Mouse (Mus musculus): Measurements from ENCODE around the gene Cutal. TPM values are rescaled to one million over a fixed set of nuclear protein-coding genes. Genes with fewer than 3 reads are reported as not detected.

The Cutal gene
- polyA plus RNA-seq, 1 experiment from 2014 or later, result 0.08 TPM

GRCm38 (mm10) chr2:34896821-34897460, 22.7 kb downstream of the Cutal start:
- 87% methylated on average over 17 of the region's 17 CpGs for WGBS
- no peak overlapping the region for H3K9ac ChIP-seq (ENCODE audit: low read length)
- ATAC-seq, result no peak

DNA sequence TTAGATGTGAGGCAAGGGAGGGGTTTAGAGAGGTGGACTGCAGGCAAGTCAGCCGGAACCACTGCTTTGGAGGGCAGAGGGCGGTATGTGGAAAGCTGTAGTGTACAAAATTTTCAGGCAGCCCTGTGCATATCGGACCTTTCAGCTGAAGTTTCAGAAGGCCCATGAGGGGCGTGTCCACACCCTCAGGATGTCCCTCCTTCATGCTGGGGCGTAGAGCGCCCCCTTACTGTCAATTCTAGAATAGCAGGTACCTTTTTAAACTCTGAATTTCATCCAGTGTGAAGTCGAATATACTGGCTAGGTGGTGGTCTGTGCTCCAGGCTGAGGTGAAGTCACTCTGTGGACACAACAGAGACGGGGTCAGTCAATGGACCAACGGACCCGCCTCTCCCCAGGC, 23.6 kb downstream of the Cutal start:
- Histone ChIP-seq H3K4me1 (ENCODE audit: control insufficient read depth, insufficient read depth, low read length) (no peaks in the 10 kb centered on the region), H3K27ac (ENCODE audit: low read depth, low read length) (no peak overlapping the region), H3K9me3 (replicated peaks; ENCODE audit: control insufficient read depth, low read length) (no peaks in the 10 kb centered on the region), H3K4me3 (ENCODE audit: low read depth, low read length) (no peak overlapping the region), H3K36me3 (ENCODE audit: control insufficient read depth, insufficient read depth, low read length) (0 out of 2 replicates have a peak, but pooled peaks cover 7% of the 10 kb centered on the region), H3K4me2 (ENCODE audit: low read length) (no peak overlapping the region), H3K9ac (ENCODE audit: low read length) (no peak overlapping the region), H3K27me3 (replicated peaks; ENCODE audit: control insufficient read depth, insufficient read depth, low read length) (no peaks in the 10 kb centered on the region)
- ATAC-seq (no peak), DNase-seq (ENCODE audit: low spot score) (peak; percentile 13)
- 21% methylated on average over 10 of the region's 10 CpGs for WGBS

More at GRCm38 (mm10) chr2:34896821-34897460, 22.7 kb downstream of the Cutal start:
- no peak overlapping the region for H3K4me2 ChIP-seq (ENCODE audit: low read length)
- no peak overlapping the region for H3K27ac ChIP-seq (ENCODE audit: low read depth, low read length)
- no peaks in the 10 kb centered on the region for H3K4me1 ChIP-seq (ENCODE audit: control insufficient read depth, insufficient read depth, low read length)
- H3K9me3 ChIP-seq (replicated peaks; ENCODE audit: control insufficient read depth, low read length), result no peaks in the 10 kb centered on the region
- H3K4me3 ChIP-seq (ENCODE audit: low read depth, low read length), result no peak overlapping the region
- no peak for DNase-seq (ENCODE audit: low spot score)
- no peaks in the 10 kb centered on the region for H3K27me3 ChIP-seq (replicated peaks; ENCODE audit: control insufficient read depth, insufficient read depth, low read length)
- 0 out of 2 replicates have a peak, but pooled peaks cover 7% of the 10 kb centered on the region for H3K36me3 ChIP-seq (ENCODE audit: control insufficient read depth, insufficient read depth, low read length)

DNA sequence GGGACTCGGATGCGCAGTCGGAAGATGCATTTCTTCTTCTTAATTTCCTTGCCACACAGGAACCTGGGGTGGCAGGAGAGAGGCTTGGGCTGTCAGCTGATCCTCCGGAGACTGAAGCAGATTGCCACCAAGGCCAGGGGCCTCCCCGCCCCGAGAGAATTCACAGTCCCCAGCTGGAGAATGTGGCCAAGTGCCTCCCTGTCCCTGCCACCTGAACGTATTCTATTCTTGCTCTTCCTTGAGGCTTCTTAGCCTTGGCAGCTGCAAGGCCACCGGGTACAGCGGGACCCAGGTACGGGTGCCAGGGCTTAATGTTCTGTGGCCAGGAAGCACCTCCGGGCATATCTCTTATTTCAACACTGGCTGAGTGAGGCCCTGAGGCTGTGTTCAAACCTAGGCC, 25.5 kb downstream of the Cutal start:
- Histone ChIP-seq H3K4me2 (ENCODE audit: low read length) (no peak overlapping the region), H3K36me3 (ENCODE audit: control insufficient read depth, insufficient read depth, low read length) (0 out of 2 replicates have a peak, but pooled peaks cover 7% of the 10 kb centered on the region), H3K27me3 (replicated peaks; ENCODE audit: control insufficient read depth, insufficient read depth, low read length) (no peaks in the 10 kb centered on the region), H3K4me1 (ENCODE audit: control insufficient read depth, insufficient read depth, low read length) (no peaks in the 10 kb centered on the region; the same call in 1 of the 2 replicates), H3K9me3 (replicated peaks; ENCODE audit: control insufficient read depth, low read length) (no peaks in the 10 kb centered on the region), H3K4me3 (ENCODE audit: low read depth, low read length) (no peak overlapping the region), H3K9ac (ENCODE audit: low read length) (no peak overlapping the region), H3K27ac (ENCODE audit: low read depth, low read length) (no peak overlapping the region)
- DNase-seq (ENCODE audit: low spot score) (no peak), ATAC-seq (no peak)
- WGBS, result 82% methylated on average over 11 of the region's 11 CpGs

GRCm38 (mm10) chr2:34900412-34900811, 26.2 kb downstream of the Cutal start:
- Histone ChIP-seq H3K4me1 (ENCODE audit: control insufficient read depth, insufficient read depth, low read length) (no peaks in the 10 kb centered on the region; the same call in 1 of the 2 replicates), H3K4me3 (ENCODE audit: low read depth, low read length) (no peak overlapping the region), H3K27me3 (replicated peaks; ENCODE audit: control insufficient read depth, insufficient read depth, low read length) (no peaks in the 10 kb centered on the region), H3K9me3 (replicated peaks; ENCODE audit: control insufficient read depth, low read length) (no peaks in the 10 kb centered on the region), H3K36me3 (ENCODE audit: control insufficient read depth, insufficient read depth, low read length) (0 out of 2 replicates have a peak, but pooled peaks cover 7% of the 10 kb centered on the region), H3K27ac (ENCODE audit: low read depth, low read length) (no peak overlapping the region), H3K9ac (ENCODE audit: low read length) (no peak overlapping the region), H3K4me2 (ENCODE audit: low read length) (no peak overlapping the region)
- DNase-seq (ENCODE audit: low spot score) (no peak), ATAC-seq (no peak)
- WGBS, result 75% methylated on average over 1 of the region's 1 CpGs

- no peak for DNase-seq (ENCODE audit: low spot score)
- no peak for ATAC-seq
Measured at GRCm38 (mm10) chr2:34901726-34902125, 27.5 kb downstream of the Cutal start.

DNA sequence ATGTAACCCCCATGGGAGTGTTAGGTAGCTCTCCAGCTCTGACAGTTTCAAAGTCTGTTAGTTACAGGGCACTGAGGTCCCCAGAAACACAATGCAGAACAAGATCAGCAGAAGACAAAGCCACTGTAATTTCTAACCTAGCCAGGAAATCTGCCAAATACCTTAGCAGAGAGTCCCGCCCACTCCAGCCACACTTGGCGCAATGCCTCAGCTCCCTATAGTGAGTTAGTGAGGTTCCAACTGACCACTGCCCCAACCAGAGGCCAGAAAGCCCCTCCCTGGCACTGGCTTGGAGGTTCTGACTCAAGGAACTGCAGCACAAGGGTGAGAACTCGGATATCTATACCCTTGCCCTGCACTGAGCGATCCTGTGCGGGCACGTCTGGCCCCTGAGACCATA, 28.5 kb downstream of the Cutal start:
- DNase-seq (ENCODE audit: low spot score) (no peak), ATAC-seq (no peak)
- H3K36me3 ChIP-seq (ENCODE audit: control insufficient read depth, insufficient read depth, low read length), result 0 out of 2 replicates have a peak, but pooled peaks cover 3% of the 10 kb centered on the region
- 92% methylated on average over 6 of the region's 6 CpGs for WGBS
- no peaks in the 10 kb centered on the region; the same call in 1 of the 2 replicates for H3K4me1 ChIP-seq (ENCODE audit: control insufficient read depth, insufficient read depth, low read length)
- H3K4me3 ChIP-seq (ENCODE audit: low read depth, low read length), result no peak overlapping the region
- H3K27ac ChIP-seq (ENCODE audit: low read depth, low read length), result no peak overlapping the region
- no peak overlapping the region for H3K4me2 ChIP-seq (ENCODE audit: low read length)
- no peaks in the 10 kb centered on the region for H3K27me3 ChIP-seq (replicated peaks; ENCODE audit: control insufficient read depth, insufficient read depth, low read length)
- H3K9me3 ChIP-seq (replicated peaks; ENCODE audit: control insufficient read depth, low read length), result no peaks in the 10 kb centered on the region
- no peak overlapping the region for H3K9ac ChIP-seq (ENCODE audit: low read length)

More at GRCm38 (mm10) chr2:34901726-34902125, 27.5 kb downstream of the Cutal start:
- Histone ChIP-seq H3K9ac (ENCODE audit: low read length) (no peak overlapping the region), H3K36me3 (ENCODE audit: control insufficient read depth, insufficient read depth, low read length) (0 out of 2 replicates have a peak, but pooled peaks cover 3% of the 10 kb centered on the region), H3K27me3 (replicated peaks; ENCODE audit: control insufficient read depth, insufficient read depth, low read length) (no peaks in the 10 kb centered on the region), H3K27ac (ENCODE audit: low read depth, low read length) (no peak overlapping the region), H3K4me3 (ENCODE audit: low read depth, low read length) (no peak overlapping the region), H3K4me1 (ENCODE audit: control insufficient read depth, insufficient read depth, low read length) (no peaks in the 10 kb centered on the region; the same call in 1 of the 2 replicates), H3K4me2 (ENCODE audit: low read length) (no peak overlapping the region), H3K9me3 (replicated peaks; ENCODE audit: control insufficient read depth, low read length) (no peaks in the 10 kb centered on the region)
- 74% methylated on average over 4 of the region's 4 CpGs for WGBS

GRCm38 (mm10) chr2:34903191-34903590, 29.0 kb downstream of the Cutal start:
- Histone ChIP-seq H3K36me3 (ENCODE audit: control insufficient read depth, insufficient read depth, low read length) (0 out of 2 replicates have a peak, but pooled peaks cover 3% of the 10 kb centered on the region), H3K27me3 (replicated peaks; ENCODE audit: control insufficient read depth, insufficient read depth, low read length) (no peaks in the 10 kb centered on the region)
- 91% methylated on average over 7 of the region's 7 CpGs for WGBS

DNA sequence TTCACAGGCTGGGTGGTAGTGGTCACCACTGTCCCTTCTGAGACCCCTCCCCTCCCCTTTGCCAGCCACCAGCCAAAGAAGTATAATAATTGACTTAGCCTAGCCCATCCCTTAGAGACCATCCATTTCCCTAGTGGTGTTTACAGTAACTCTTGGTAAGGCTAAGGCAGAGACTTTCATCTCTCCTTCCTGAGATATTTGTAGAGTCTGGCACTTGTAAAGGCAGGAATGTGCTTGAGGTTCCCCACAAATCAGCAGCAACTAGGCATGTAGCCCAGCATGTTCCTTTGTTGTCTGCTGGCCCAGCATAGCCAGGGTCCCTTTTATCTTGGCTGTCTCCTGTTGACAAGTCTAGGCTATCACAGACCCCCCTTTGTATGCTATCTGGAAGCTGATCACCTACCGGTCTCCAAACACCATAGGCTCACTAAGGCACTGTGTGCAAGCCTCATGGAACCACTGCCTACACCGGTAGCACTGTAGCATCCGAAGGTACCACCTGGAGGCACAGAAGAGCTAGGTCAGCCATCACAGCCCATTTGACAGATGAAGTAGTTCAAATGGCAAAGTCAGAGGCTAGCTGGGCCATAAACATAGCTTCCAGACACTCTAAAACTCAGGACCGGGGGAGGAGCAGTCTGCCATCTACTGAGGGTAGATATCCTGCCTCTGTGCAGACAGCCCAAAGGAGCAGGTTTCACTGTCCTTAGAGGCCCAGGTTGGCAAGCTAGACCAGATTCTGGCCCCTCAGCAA, 29.6 kb downstream of the Cutal start:
- no peaks in the 10 kb centered on the region for H3K9me3 ChIP-seq (replicated peaks; ENCODE audit: control insufficient read depth, low read length)
- H3K27ac ChIP-seq (ENCODE audit: low read depth, low read length), result no peak overlapping the region
- H3K4me3 ChIP-seq (ENCODE audit: low read depth, low read length), result no peak overlapping the region
- H3K4me1 ChIP-seq (ENCODE audit: control insufficient read depth, insufficient read depth, low read length), result no peaks in the 10 kb centered on the region; the same call in 1 of the 2 replicates
- H3K36me3 ChIP-seq (ENCODE audit: control insufficient read depth, insufficient read depth, low read length), result 0 out of 2 replicates have a peak, but pooled peaks cover 3% of the 10 kb centered on the region
- no peaks in the 10 kb centered on the region for H3K27me3 ChIP-seq (replicated peaks; ENCODE audit: control insufficient read depth, insufficient read depth, low read length)
- no peak overlapping the region for H3K9ac ChIP-seq (ENCODE audit: low read length)
- DNase-seq (ENCODE audit: low spot score), result no peak
- H3K4me2 ChIP-seq (ENCODE audit: low read length), result no peak overlapping the region
- WGBS, result 84% methylated on average over 4 of the region's 4 CpGs
- no peak for ATAC-seq

More at GRCm38 (mm10) chr2:34903191-34903590, 29.0 kb downstream of the Cutal start:
- Histone ChIP-seq H3K9me3 (replicated peaks; ENCODE audit: control insufficient read depth, low read length) (no peaks in the 10 kb centered on the region), H3K4me1 (ENCODE audit: control insufficient read depth, insufficient read depth, low read length) (no peaks in the 10 kb centered on the region; the same call in 1 of the 2 replicates), H3K4me2 (ENCODE audit: low read length) (no peak overlapping the region), H3K4me3 (ENCODE audit: low read depth, low read length) (no peak overlapping the region), H3K27ac (ENCODE audit: low read depth, low read length) (no peak overlapping the region), H3K9ac (ENCODE audit: low read length) (no peak overlapping the region)
- no peak for ATAC-seq
- DNase-seq (ENCODE audit: low spot score), result no peak
